Mouse (Mus musculus) layer of hippocampus, postnatal 14 days (tissue): ENCODE measurements around the gene Plin5. TPM values are rescaled to one million over a fixed set of nuclear protein-coding genes. Genes with fewer than 3 reads are reported as not detected.
"Not testable (repeated sequence)": the region's sequence is repeated elsewhere in the genome, so short reads cannot be mapped to it uniquely, and the experiment has no call there.

Experiments used
- DNase-seq, 2 experiments: peaks; one replicate each; pipeline ENCODE4 v3.0.0; 2021 to 2022; ENCODE audit warnings: low spot score in 2 of 2, mixed read lengths in 1 of 2
- total RNA-seq, 2 experiments: library from RNA; stranded (reverse); gene quantifications; 2 replicates each; pipeline ENCODE4 v1.2.3; 2021

The Plin5 gene
- total RNA-seq, 2 experiments from 2014 or later = 1.1 to 1.4 TPM

GRCm38 (mm10) chr17:56074827-56075208 is 42.6 kb downstream of the Plin5 start, which contains the start of gene Ubxn6:
Gene Ubxn6 (minus strand): TSS chr17:56075028.
- DNase-seq = peak; percentile 96 to 97

DNA sequence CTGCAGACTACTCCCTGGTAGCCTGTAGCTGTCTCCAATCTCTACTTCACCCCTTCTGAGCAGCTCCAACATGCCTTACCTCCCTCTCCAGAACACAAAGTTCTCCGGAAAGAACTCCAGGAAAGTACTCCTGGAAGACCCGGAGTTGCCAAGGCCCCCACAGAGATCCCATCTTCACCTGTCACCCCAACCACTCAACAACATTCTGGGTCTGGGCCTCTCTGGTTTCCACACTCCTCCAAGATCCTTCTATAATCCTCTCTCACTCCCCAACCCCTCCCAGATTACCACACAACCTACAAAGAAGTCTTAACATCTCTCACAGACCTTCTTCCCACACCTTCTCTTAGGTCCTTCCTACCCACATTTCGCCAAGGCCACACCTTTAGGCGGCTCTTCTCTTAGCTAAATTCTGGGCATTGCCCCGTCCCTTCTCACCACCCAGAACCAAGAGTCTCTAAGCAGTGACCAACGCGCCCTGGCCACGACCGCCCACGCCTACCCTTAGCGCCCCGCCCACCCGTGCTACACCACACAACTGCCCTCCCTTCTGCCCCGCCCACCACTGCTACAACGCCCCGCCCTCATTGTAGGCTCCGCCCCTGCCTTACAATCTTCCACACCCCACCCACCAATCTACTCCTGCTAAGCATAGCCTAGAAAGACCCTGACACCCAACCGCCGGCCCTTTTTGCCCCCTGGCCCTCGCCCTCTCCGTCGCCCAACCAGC is 43.1 kb downstream of the Plin5 start:
- peak in 1 of 2 experiments; percentile 68 for DNase-seq

DNA sequence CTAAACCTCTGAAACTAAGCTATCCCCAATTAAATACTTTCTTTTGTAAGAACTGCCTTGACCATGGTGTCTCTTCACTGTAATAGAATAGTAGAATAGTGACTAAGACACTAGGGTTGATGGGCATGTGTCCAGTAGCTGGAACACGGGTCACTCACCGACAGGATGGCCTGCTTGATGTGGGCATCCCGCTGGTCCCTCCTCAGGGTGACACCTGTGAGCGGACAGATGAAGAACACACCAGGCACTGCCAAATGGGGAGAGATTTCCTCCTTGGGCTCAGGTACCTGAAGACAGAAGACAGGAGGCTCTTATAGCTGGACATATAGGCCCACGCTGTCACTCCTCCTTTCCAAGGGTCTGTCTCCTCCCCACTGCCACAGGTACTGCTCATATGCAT is 45.2 kb downstream of the Plin5 start:
- no peak for DNase-seq

- DNase-seq = no peak
These were observed 46.3 kb downstream of the Plin5 start for GRCm38 (mm10) chr17:56071126-56071525.

- no peak for DNase-seq
These were observed 48.3 kb downstream of the Plin5 start for GRCm38 (mm10) chr17:56069066-56069465.

- no peak for DNase-seq
These were observed 50.9 kb downstream of the Plin5 start for GRCm38 (mm10) chr17:56066451-56066850.

DNA sequence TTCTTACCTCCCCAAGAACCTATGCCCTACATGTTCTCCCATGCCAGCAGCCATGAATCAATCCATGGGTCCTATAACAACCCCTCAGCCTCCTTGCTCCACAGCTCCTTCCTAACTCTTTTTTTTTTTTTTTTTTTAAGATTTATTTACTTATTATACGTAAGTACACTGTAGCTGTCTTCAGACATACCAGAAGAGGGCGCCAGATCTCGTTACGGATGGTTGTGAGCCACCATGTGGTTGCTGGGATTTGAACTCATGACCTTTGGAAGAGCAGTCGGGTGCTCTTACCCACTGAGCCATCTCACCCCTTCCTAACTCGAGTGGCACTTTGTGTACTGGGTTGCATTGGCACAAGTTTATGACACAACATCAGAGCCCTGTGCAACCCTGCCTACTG is 51.7 kb downstream of the Plin5 start:
- DNase-seq = not testable (repeated sequence)

DNA sequence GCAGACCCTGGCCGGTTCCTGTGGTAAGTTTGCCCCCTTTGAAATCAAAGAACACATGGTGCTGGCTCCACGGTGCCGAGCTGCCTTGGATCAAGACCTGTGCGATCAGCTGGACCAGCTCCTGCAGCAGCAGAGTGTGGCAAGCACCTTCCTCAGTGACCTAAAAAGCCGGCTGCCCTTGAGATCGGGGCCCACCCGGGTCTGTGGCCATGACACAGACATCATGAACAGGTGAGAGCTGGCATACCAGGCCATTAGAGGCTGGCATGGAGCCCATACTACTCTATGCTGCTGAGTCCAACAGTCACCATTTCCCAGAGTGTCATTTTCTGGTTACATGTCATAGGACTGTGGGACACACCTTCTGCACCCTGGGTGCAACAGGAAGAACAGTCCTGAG is 55.3 kb downstream of the Plin5 start:
- no peak for DNase-seq

Other genes starting within 250 kb of the Plin5 start
- 1 to 10 TPM; 7.7 to 9.7 TPM for gene Zfp119a, start 238.7 kb downstream of the Plin5 start, total RNA-seq
- 1 to 10 TPM; 8.1 to 8.2 TPM for gene Zfp959, start 225.5 kb downstream of the Plin5 start, total RNA-seq
- gene Zfp119b, start 168.1 kb downstream of the Plin5 start, total RNA-seq = 1 to 10 TPM; 4.1 to 4.9 TPM
- 1 to 10 TPM; 1.9 TPM for gene Ebi3, start 165.0 kb downstream of the Plin5 start, total RNA-seq
- 10 to 100 TPM; 15.0 to 16.2 TPM for gene Yju2, start 158.5 kb downstream of the Plin5 start, total RNA-seq
- gene Shd, start 147.1 kb downstream of the Plin5 start, total RNA-seq = 10 to 100 TPM; 38.9 to 44.9 TPM
- 10 to 100 TPM; 73.1 to 76.4 TPM for gene Fsd1, start 131.1 kb downstream of the Plin5 start, total RNA-seq
- gene Stap2, start 112.0 kb downstream of the Plin5 start, total RNA-seq = 1 to 10 TPM; 4.0 to 4.3 TPM
- gene Mpnd, start 111.9 kb downstream of the Plin5 start, total RNA-seq = 100 to 1,000 TPM; 112 to 119 TPM
- 10 to 100 TPM; 64.9 to 67.5 TPM for gene Sh3gl1, start 81.0 kb downstream of the Plin5 start, total RNA-seq
- 1 to 10 TPM; 3.5 to 5.0 TPM for gene Chaf1a, start 77.2 kb downstream of the Plin5 start, total RNA-seq
- gene Ubxn6, start 42.6 kb downstream of the Plin5 start, total RNA-seq = 10 to 100 TPM; 64.4 to 72.8 TPM
- 100 to 1,000 TPM; 104 to 115 TPM for gene Hdgfl2, start 38.0 kb downstream of the Plin5 start, total RNA-seq
- 1 to 10 TPM; 1.3 to 2.5 TPM for gene Plin4, start 7.8 kb downstream of the Plin5 start, total RNA-seq
- under 1 TPM; 0.62 to 0.81 TPM for gene Lrg1, start 4.4 kb upstream of the Plin5 start, total RNA-seq
- 100 to 1,000 TPM; 140 to 142 TPM for gene Sema6b, start 22.7 kb upstream of the Plin5 start, total RNA-seq
- 1 to 10 TPM; 6.2 to 6.6 TPM for gene Tnfaip8l1, start 44.9 kb upstream of the Plin5 start, total RNA-seq
- gene Mydgf, start 66.3 kb upstream of the Plin5 start, total RNA-seq = 10 to 100 TPM; 43.3 to 46.0 TPM
- gene Dpp9, start 101.3 kb upstream of the Plin5 start, total RNA-seq = 10 to 100 TPM; 49.4 to 52.4 TPM
- gene Fem1a, start 139.2 kb upstream of the Plin5 start, total RNA-seq = 10 to 100 TPM; 41.6 to 44.7 TPM
- gene Ticam1, start 159.2 kb upstream of the Plin5 start, total RNA-seq = 1 to 10 TPM; 6.2 to 7.4 TPM
- gene Plin3, start 175.3 kb upstream of the Plin5 start, total RNA-seq = 1 to 10 TPM; 5.1 to 9.1 TPM
- gene Arrdc5, start 182.7 kb upstream of the Plin5 start, total RNA-seq = not detected
- 1 to 10 TPM; 2.4 to 5.0 TPM for gene Uhrf1, start 185.7 kb upstream of the Plin5 start, total RNA-seq
- gene Kdm4b, start 208.5 kb upstream of the Plin5 start, total RNA-seq = 10 to 100 TPM; 79.7 to 84.5 TPM